Mouse (Mus musculus): Measurements from ENCODE around the gene Hk2.
"Not testable (repeated sequence)": the region's sequence is repeated elsewhere in the genome, so short reads cannot be mapped to it uniquely, and the experiment has no call there.

Gene Hk2

DNA sequence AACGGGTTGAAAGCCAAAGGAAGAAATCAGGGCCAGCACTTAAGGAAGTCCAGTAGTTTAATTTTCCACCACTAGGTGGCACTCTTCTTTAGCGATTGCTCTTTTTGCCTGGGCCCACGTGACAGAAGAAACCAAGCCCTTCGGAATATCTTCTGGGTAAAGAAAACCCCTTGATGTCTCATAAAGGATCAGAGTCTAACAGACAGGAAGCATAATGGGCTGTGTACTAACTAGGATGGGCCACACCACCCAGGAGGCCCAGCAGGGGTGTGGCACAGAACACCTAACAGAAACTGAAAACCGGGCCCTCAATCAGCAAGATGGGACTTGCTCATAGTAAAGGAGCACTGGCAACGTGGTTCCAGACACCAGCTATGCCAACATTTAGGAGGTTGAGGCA is 34.0 kb downstream of the Hk2 start:
- DNase-seq (ENCODE audit: low spot score) = no peak

DNA sequence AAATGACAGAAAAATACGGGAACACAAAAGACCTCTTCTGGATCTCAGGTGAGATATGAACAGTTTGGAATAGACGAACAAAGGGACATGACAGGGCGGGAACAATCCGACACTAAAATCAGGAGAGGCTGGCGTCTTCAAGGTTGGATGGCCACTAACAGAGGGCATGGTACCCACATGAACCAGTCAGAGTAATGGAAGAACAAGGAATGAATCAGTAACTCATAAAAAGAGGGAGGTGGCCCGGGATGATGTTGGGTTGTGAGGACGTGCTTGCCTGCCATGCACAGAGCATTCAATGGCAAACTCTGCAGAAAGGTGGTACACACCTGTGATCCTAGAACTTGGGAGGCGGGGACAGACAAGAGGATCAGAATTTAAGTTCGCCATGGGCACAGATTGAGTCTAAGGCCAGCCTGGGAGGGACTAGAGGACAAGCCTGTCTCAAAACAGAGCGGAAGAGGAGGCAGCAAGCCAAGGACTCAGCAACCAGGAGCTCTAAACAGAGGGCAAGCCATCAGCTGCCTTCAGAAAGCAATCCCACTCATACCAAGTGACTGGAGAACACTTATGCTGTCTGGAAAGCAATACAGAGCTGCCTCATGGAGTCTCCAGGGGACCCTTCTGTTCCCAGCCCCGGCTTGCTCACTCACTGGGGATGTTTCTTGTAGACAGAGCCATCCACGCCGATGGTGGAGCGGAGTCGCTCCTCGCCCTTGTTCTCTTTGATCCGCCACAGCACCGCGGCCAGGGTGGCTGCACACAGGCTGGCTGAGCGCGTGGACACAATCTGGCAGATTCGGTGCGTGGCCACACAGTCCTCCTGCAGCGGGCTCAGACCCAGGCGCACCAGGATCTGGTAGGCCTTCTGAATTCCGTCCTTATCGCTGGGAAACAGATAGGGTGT is 36.4 kb downstream of the Hk2 start:
- DNase-seq (ENCODE audit: low spot score) = no peak

DNA sequence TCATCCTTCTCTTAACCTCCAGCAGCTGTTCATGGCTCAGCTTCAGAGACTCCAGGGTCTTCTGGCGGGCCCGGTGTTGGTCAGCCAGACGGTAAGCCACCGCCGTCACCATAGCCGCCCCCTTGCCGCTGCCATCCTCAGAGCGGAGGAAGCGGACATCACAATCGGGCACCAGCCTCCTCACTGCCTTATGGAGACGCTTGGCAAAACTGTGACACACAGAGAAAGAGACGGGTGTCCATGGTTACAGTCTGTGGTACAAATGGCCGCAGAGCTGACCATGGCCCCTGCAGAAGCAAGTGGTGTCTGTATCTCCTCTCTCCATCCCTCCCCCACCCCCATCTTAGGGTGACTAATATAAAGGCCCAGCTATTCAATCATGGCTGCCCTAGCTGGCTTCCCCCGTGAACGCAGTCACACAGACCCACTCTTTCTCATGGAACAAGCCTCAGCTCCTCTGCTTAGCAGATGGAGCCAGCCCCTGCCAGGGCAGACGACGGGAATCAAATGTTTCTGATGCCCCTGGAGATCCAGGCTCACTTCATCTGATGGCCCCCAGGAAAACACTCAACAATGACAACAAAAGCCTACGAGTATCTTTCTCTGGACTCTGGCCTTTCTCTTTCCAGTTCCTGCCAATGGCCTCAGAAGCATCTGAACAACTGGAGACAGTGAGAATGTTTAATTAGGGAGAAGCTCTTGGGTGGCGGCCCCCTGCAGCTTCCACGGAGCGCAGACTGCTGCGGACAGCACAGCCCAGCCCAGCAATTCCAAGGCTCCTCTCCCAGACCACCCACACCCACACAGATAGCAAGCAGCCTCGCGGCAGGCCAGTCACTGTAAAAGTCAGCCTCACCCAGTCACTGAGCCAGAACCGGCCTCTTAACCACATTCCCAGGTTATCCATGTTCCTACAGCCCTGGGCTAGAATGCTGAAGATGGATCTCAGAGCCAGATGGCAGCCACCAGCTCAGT is 37.3 kb downstream of the Hk2 start:
- no peak for DNase-seq (ENCODE audit: low spot score)

DNA sequence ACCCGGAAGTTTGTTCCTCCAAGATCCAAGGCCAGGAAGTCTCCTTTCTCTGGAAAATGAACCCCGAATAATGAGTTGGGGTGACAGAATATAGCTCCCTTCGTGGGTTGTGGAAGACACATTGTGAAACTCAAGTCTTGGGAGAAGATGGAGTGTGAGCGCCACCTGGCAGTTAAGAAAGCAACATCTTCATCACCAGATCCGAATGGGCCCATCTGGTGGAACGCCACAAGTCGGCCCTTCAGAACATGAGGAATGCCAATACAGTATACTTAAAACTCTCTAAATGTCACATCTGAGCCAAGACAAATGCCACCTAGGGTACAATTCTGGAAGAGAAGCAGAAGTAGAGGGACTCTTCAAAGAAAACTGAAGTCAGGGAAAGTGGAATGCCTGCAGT is 38.9 kb downstream of the Hk2 start:
- DNase-seq (ENCODE audit: low spot score) = no peak

DNA sequence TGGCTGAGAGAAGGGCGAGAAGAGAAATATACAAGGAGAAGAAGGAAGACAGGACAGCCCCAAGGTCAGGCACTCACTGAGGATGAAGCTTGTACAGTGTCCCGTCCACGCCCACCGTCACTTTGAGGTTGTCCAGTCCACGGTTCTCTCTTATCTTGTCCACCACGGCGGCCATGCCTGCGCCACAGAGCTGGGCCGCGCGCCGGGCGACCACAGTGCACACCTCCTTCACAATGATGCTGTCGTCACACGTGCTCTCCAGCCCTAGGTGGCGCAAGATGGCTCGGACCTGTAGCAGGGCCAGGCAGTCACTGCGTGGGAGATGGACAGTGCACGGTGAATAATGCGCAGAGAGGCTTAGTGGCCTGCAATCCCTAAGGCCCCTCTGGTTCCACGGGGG is 45.6 kb downstream of the Hk2 start:
- DNase-seq (ENCODE audit: low spot score) = no peak

DNA sequence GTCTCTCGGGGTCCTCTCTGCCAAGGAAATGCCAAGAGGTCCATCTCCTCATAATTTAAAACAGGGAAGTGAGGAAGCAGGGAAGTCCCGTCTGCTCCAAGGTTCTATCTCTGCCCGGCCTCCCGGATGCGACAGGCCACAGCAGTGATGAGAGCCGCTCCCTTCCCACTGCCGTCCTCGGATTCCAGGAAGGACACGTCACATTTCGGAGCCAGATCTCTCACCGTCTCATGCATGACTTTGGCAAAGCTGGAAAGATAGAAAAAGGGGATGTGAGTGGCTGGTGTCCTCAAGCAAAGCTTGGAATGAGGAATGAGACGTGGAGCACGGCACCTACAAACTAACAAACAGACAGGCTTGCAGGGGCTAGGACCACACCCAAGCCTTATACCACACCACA is 47.0 kb downstream of the Hk2 start:
- no peak for DNase-seq (ENCODE audit: low spot score)

DNA sequence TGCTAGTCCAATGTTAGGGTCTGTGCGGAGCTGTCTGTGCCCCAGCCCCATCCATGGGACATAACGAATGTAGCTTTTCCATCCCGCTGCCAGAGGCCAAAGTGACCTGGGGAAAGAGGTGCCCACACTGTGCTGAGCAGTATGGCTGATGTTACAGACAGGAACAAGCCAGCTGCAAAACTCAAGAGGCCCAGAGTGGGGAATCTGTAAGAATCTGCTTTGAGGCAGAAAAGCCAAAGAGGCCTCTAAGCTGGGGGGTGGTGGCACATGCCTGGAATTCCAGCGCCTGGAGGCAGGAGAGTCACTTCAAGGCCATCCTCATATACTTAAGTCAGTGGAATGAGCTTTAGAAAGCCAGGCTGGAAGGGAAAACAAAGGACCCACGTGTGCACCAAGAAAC is 50.9 kb downstream of the Hk2 start:
- no peak for DNase-seq (ENCODE audit: low spot score)

DNA sequence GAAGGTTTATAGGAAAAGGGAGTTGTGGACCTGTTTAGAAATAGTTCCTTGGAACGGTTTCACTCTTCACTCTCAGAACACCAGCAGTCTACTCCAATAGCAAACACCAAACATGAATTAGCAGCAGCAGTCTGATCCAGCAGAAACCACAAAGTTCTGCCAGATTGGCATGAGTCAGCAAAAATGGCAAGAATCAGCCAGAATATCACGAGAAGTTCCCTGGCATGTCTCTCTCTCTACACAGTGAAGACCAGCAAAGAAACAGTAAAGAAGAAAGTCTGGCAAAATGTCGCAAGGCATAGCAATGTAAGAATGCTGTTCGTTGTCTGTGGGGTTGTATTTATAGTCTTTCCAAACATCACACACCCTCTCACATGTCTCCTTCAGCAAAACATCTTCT is 58.1 kb downstream of the Hk2 start:
- no peak for DNase-seq (ENCODE audit: low spot score)

DNA sequence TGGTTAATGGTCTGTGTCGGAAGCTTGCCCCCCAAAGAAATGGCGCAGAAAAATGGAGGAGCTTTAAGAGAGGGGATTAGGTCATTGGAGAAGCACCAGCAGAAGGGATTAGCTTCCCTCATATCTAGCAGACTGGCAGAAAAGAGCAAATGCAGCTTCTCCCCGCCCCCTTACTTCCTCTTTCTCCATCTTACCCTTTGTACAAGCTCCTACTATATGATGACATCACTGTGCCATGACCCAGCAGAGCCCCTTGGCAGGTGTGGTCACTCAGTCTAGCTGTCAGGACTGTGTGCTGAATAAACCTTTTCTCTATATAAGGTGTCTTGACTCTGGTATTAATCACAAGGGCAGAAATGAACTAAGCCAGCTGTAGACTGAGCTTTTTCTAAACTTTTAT is 58.6 kb downstream of the Hk2 start:
- no peak for DNase-seq (ENCODE audit: low spot score)

DNA sequence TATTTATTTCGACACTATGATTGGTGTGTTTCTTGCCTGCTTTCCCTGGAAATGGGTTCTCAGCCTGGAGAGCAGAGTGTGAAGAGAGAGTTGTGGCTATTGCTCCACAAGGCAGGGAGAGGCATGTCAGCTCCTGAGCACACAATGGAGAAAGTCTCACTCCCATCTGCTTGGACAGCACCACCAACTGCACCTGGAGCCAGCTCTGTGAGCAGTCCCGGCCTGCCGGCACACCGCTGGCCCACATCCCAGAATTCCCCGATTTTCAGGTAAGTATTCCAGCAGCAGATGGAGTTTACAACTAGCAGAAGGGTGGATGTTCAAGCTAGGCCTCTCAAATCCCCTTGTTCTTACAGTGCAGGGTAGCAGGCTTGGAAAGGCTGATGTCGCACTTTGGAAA is 59.0 kb downstream of the Hk2 start:
- DNase-seq (ENCODE audit: low spot score) = no peak

DNA sequence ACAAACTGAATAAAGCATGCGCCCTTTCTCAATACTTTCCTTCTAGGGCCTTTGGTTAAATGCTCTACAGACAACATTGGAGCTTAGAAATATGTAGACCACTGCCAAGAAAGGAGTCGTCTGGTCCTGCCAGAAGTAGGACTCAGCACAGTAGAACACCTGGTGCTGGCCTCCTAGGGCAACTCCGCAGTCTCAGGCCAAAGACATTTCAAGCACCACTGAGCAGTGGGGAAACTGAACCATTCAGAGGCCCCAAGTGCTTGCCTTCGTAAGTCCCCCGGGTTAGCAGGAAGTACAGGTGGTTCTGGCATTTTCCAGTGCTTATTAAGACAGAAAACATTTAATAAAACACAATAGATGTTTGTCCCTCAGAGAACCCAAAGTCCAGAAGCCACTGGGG is 59.4 kb downstream of the Hk2 start:
- DNase-seq (ENCODE audit: low spot score) = no peak

DNA sequence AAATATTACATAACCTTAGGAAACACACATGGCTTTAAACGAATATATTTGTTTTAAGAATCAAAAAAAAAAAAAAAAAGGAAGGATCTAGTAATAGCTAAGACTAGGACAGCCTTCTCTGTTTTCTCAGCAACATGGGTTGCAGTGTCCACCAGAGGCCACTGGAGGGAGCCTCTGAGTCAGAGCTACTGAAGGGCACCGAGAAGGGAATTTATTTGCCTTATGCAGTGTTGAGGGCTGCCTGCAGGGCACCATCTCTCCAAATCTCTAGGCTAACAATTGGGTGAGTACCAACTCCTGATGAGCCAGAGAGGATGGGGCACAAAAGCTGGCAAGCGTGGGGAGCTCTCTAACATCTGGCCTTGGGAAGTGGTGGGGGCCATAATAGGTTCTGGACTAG is 60.0 kb downstream of the Hk2 start:
- DNase-seq (ENCODE audit: low spot score) = no peak

DNA sequence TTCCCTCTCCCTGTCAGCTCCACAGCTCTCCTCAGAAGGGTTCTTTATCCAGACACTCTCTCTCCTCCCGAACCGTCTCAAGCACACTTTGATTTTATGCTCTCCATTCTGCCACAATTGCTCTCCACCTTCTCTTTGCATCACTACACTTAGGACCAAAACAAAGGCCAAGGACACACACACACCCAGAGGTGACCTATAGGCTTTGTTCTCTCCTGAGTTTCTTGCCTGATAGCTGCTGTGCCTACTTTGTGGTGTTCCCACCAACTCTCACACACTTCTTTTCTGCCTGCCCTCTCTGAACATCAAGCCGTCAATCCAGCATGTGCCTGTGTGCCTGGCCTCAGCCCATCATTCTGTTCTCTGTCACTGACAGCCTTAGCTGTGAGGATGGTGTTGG is 66.5 kb downstream of the Hk2 start:
- DNase-seq (ENCODE audit: low spot score) = no peak

DNA sequence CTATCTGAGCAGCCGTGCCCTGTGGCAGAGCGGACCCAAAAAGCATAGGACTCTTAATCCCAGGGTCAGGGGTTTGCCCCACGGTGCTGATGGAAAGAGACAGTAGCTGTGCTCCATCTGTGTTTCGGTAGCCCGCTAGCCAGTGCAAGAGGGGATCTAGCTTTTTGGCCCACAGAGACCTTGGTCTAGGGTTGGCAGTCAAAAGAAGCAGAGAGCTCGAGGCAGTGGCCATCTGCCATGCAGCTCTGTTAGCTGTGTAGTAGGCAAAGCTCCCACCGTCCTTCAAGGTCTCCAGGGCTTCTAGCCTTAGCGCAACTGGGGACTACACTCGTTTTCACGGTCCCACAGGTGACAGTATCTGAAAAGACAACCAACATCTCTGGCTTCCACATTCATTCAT is 67.0 kb downstream of the Hk2 start:
- no peak for DNase-seq (ENCODE audit: low spot score)

DNA sequence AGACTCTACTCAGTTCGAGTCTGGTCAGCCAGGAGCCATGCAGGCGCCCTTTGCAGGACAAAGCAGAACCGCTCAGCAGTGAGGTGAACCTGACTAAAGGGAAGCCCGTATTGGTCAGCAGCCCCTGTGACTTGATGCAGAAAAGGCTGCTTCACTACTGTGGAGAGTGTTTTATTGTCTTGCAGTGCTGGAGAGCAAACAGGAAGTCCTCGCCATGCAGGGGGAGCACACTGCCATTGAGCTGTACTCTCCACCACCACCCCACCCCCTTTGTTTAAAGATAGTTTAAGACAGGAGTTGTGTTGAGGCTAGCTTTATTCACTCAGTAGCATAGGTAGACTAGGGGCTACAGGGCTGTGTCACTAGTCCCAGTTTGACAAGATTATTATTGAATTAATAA is 69.0 kb downstream of the Hk2 start, which contains the start of gene Pole4:
Gene Pole4, minus strand, starts transcription at position 145 of the 400 bp plus-strand sequence.
- no peak for DNase-seq (ENCODE audit: low spot score)

DNA sequence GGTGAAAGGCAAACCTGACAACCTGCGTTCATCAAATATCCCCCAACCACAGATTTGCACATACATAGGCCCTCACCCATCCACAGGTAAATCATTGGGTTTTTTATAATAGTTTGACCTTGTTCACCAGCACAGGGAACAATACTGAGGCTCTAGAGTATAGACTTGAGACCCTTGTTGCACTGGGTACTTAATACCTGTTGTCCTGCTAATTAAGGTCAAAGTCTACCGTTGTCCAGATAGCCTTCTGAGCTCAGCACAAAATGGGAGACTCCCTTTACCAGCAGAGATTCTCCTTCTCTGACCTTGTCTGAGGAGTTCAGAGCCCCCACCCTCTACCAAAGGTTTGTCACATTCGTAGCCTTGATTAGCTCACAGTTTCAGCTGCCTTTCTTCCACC is 70.5 kb downstream of the Hk2 start:
- DNase-seq (ENCODE audit: low spot score) = no peak

DNA sequence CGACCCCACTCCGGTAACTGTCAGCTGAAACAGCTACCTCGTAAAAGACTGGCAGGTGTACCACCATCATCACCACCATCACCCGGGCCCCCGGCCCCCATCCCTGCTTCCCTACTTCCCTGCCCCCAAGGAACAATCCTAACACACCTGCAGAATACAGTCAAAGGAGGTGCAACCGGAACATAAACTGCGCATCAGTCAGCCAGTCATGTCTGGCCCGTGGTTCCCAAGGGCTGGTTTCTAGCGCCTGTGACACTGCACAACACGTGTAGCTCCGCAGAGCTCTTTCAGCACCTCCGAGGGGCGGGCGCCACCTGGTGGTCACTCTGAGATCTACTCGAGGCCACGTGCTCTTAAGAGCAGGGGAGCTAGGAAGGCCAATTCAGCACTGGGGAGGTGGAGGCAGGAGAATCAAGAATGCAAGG is 71.6 kb downstream of the Hk2 start:
- peak; percentile 75 for DNase-seq (ENCODE audit: low spot score)

DNA sequence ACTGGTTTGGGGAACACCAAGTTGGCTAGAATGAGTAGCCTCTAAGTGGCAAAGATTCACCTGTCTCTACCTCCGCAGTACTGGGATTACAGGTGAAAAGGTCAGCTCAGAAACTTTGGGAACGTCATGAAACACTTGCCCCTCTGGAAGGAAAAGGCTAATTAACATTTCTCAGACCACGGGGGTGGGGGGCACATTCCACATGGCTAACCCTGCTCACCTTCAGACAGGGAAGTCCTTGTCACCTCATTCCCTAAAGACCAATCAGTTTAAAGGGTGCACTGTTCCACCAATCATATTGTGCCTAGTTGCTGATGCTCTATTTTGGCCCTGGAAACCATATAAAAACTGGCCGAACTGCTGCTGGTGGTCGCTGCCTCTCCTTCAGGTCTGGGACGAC is 73.0 kb downstream of the Hk2 start:
- no peak for DNase-seq (ENCODE audit: low spot score)

DNA sequence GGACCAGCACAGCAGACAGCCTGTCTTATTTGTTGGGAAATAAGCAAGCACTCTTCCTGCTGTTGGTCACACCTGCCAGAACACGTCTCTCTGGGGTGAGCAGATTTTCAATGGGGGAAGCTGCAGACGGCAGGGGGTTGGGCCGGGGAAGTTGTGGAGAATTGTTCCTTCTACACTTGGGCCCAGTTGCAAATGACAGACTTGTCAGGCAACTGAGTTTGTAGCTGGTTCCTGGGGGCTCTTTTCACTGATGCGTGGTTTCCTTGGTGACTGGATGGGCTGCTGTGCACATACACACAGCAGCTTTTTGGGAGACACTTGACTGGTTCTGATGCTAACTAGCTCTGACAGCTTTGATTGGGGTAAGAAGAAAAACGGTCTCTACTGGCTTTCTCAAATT is 74.4 kb downstream of the Hk2 start:
- DNase-seq (ENCODE audit: low spot score) = no peak

DNA sequence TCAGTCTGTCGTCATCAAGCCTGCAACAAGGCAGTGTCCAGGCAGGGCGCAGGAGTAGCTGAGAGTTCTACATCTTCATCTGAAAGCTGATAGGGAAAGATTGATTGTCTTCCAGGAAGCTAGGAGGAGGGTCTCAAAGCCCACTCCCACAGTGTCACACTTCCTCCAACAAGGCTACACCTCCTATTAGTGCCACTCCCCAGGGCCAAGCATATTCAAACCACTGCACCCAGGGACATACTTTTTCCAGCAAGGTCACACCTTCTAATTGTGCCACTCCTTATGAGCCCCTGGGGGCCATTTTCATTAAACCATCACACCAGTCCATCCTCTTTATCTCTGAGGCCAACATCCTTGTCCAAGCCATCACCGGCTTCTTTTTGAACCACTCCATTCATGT is 77.5 kb downstream of the Hk2 start:
- no peak for DNase-seq (ENCODE audit: low spot score)

DNA sequence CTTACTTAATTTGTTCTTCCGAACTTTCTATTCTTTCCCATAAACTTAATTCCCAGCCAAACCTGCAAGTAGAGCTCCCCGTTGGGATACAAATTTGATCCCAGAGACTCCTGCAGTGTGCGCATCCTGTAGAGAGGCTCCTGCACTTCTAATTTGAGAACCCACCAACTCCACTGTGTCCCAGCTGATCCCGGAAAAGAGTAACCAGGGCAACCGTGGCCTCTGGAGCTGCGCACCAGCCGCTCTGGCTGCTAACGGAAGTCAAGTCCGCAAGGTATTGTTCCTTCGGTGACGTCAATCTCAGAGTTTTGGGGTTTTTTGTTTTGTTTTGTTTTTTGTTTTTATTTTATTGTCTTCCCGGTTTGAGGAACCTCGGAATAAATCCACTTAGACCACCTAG is 79.6 kb downstream of the Hk2 start:
- no peak for DNase-seq (ENCODE audit: low spot score)

DNA sequence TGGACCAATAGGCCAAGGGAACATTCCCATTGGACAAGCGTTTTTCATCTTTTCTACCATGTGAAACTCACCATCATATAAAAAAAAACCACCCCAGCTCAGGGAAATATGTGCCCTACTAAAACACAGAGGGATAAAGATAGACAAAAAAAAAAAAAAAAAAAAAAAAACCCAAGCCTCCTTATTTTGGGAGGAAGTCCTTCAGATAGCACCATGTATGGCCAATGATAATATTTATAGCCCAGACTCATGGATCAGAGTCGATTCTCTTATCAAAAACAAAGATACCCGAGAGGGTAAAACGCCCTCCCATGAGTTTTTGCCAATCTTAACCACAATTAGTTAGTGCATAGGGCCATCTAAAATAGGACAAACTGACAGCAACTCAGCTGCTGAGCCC is 84.8 kb downstream of the Hk2 start:
- no peak for DNase-seq (ENCODE audit: low spot score)

DNA sequence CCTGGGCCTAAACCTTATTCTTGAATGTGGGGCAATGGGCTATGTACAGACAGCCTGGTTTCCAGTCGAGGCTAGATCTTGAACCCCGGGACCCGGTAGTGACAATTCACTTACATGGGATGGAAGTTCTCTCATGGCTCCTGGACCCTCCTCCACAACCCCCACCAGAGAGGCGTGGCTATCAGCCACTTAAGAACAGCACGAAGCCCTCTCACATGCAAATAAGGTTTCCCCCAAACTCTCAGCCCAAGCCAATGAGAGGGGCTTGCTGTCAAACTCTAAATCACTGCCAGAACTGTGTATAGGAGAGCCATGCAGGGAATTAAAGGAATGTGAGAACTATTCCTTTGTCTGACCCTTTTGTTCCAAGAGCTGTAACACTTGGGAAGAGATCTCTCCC is 85.7 kb downstream of the Hk2 start:
- not testable (repeated sequence) for DNase-seq (ENCODE audit: low spot score)

All from urinary bladder, postnatal 10 days (tissue).